Mouse (Mus musculus): Measurements from ENCODE around the gene Dapk1.

DNA sequence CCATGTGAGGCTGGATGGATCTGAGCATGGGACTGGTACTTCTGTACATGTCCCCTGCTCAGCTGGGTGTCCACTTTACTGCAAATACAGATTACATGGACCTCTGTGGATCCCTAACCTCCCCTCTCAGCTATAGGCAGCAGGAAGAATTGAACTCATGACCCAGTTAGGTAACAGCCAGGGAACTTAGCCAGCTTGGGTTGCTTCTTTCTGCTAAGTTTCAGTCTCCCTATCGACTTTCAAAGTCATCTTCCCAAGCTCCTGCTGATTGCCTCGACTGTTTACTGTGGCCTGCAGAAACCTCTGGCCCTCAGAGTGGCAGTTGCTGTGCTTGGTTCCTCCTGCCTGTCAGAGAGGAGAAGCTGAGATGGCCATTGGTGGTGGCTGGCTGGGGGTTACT lies 72.6 kb downstream of the Dapk1 start:
- TF ChIP-seq POLR2A (IDR thresholded peaks at IDR 0.05; ENCODE audit: low read depth, low read length) = no peak
- TF ChIP-seq CTCF (IDR thresholded peaks at IDR 0.05; ENCODE audit: extremely low read depth, insufficient read depth, insufficient read length, insufficient replicate concordance) = no peak

Measured in spleen, adult 2 months (tissue).